Mouse (Mus musculus): Measurements from ENCODE around the gene Gm42906. TPM values are rescaled to one million over a fixed set of nuclear protein-coding genes. Genes with fewer than 3 reads are reported as not detected.

The Gm42906 gene
- total RNA-seq, 2 experiments from 2014 or later: 1.3 TPM; not detected in 1

DNA sequence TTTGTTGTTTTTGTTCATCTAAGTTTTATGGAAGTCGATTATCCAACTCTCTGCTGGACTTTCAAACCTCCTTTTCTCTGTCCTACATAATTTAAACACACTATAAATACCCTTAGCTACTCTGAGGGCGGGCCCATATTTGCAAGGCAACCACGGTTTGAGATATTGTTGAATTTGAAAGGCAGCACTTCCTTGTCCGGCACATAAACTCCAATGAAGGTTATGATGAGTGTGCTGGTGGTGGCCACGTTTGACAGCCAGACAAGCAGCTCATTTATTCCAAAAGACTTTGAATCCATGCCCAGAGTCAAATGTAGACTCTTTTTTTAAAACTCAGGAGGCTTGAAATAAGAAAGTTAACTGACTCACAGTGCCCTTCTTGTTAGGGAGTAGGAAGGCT is 33.3 kb downstream of the Gm42906 start:
- DNase-seq (ENCODE audit: low spot score): no peak

GRCm38 (mm10) chr5:151393821-151394662 is 33.9 kb downstream of the Gm42906 start:
- no peak for DNase-seq (ENCODE audit: low spot score)

GRCm38 (mm10) chr5:151389827-151390226 is 38.1 kb downstream of the Gm42906 start:
- no peak for DNase-seq (ENCODE audit: low spot score)

GRCm38 (mm10) chr5:151379896-151380295 is 48.1 kb downstream of the Gm42906 start:
- DNase-seq (ENCODE audit: low spot score): no peak

DNA sequence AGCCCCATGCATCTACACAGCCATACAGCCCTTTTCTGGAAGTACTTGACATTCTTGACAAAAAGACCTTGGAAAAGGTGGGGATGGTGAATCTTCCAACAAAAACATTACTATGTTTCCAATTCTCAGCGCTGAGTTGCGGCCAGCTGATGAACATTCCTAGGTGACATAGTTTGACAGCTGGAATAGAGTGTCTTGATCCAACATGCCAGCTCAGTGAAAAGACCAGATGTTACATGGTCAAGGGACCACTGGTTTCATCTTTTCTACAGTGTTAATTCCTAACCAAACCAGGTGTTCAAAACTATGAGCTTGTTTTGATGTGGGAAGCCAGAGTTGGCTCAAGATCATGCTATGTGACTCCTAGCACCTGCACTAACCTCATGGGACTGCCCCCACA is 48.8 kb downstream of the Gm42906 start:
- DNase-seq (ENCODE audit: low spot score): no peak

- DNase-seq (ENCODE audit: low spot score): no peak
These were observed 51.0 kb downstream of the Gm42906 start for GRCm38 (mm10) chr5:151376931-151377330.

GRCm38 (mm10) chr5:151374825-151375224 is 53.1 kb downstream of the Gm42906 start:
- DNase-seq (ENCODE audit: low spot score): no peak

DNA sequence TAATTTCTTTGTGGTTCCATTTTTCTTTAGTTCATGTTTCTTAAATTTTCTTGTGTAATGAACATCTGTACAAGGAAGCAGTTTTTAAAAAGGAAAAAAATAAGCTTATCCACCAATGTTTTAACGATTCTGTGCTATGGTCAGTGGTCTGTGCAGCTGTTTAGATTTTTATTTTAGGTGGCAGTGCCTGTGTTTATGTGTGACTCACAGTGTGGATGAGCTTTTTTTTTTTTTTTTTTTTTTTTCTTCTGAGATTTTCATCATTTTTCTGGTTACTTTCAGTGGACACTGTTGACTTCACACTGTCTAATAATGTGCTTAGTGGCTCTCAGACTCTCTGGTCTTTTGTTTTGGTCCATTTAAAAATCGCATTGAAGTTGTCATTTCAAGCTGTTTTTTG is 56.8 kb downstream of the Gm42906 start:
- no peak for DNase-seq (ENCODE audit: low spot score)

DNA sequence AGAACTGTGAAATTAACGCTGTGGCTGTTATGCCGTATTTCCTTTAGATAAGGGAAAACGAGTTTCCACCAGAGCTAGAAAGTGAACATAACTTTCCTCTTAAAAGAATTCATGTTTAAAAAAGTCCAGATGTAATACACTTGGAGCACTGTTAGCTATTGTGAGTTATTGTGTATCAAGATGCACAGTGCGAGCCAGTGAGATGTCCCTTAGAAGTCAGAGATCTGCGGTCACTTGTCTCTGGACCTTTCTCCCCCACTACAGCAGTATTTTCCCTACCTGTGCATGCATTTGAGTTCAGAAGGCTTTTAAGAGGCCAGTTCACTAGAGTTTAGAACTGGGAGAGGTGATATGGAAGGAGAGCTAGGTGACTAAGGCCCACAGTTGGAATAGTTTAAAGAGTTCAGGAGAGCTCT is 58.6 kb downstream of the Gm42906 start:
- DNase-seq (ENCODE audit: low spot score): peak; percentile 4

DNA sequence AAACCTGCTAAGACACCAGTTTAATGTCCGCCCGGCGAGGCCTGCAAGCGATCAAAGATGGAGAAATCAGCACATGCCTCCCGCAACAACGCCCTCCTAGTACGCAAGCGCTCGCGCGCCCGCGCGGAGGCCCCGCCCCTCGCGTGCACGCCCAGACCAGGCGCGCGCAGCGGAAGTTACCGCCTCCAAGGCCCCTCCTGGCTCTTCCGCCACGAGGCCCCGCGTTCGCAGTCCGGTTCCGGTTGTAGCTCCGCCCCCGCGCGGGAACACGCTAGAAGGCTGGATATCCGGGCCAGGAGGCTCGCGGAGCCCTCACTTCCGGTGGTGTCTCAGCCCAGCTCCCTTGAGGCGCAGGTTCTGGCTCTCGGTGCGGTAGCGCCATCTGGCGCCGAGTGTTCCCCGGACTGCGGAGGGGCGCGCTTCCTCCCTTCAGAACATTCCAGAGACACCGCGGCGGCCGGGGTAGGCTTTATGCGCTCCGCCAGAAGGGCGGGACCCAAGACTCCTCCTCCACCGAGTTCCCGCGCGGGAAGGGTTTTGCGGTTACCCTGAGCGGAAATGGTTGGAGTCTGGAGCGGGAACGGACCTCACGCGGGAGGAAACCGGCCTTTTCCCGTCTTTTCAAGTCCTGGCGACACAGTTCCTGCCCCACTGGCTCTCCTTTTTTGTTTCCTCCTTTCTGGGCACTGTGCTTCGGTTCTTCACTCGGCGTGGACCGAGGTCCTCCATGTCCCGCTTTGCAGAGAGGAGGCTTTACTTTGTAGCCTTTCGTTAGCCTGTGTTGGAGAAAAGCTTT is 59.4 kb downstream of the Gm42906 start:
- DNase-seq (ENCODE audit: low spot score): peak; percentile 99

DNA sequence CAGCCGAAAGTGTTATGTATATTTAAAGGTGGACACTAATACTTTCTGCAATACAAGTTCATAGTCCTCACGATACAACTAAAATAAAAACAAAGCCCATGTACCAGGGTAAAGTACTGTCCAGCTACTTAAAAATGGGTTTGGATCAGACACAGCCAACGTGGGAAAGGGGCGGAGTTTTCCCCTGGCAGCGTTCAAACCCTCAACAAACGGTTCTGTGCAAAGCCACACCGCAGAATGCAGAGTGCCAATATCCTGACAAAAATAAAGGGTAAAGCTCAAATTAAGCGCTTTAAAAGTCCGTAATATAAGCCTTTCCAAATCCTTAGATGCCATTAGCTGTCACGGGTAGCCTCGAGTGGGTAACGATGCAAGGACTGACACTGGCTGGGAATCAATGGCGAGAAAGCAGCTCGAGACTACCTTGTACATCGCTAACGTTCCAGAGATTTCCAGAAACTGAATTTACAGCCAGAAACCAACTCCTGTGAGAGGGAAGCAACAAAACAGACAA is 60.0 kb downstream of the Gm42906 start:
- peak; percentile 50 for DNase-seq (ENCODE audit: low spot score)

GRCm38 (mm10) chr5:151367317-151367716 is 60.6 kb downstream of the Gm42906 start:
- no peak for DNase-seq (ENCODE audit: low spot score)

- DNase-seq (ENCODE audit: low spot score): no peak
These were observed 64.5 kb downstream of the Gm42906 start for GRCm38 (mm10) chr5:151363343-151364000.

GRCm38 (mm10) chr5:151349616-151350015 is 78.3 kb downstream of the Gm42906 start:
- no peak for DNase-seq (ENCODE audit: low spot score)

DNA sequence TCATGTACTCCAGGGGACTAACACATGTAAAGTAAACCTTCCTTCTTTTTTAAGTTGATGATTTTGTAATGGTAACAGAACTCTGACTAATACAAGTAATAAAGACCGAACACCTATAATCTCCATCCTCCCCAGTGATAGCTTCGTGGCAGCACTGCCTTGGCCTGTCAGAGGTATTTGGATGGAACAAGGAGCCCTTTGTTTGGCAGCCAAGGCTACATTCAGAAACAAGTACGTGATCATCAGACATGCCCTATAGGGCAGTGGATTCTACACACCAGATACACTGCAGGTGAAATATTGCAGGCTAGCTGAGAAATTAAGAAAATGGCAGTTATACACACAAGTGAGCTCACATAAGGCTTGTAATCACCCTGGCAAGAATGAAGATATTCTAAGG is 79.5 kb downstream of the Gm42906 start:
- no peak for DNase-seq (ENCODE audit: low spot score)

DNA sequence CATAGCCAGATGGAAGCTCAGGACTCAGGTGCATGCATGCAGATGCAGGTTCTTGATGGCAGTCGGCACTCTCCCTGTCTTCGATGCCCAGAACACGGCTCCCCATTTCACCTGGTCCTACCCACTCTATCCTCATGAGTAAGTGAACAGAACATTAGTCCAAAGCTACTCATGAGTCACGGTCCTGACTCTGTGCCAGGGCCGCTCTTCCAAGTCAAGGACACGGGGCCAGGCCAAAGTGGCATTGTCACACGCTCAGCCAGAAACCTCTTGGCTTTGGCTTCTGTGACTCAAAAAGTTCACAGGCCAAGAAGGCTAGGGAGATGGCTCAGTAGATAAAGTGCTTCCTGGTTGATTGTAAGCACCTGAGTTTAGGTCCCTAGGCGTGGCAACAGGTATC is 81.3 kb downstream of the Gm42906 start:
- no peak for DNase-seq (ENCODE audit: low spot score)

DNA sequence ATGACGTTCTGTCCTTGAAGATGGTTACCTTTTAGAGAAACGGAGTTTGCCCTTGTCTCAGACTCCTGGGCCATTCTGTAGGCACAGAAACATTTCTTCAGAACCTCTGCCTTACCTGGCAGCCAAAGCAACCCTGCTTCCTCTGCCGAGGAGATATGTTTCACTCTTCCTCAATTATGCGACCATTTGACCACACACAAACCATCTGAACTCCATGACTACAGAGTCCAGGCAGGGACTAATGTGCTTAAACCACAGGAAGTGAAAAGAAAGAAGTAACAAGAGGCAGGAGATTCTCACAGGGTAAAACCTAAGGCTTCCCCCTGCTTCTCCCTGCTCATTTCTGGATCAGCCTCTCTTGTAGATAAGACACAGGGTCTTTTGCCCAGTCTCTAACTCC is 83.2 kb downstream of the Gm42906 start:
- DNase-seq (ENCODE audit: low spot score): no peak

GRCm38 (mm10) chr5:151333686-151334085 is 94.3 kb downstream of the Gm42906 start:
- no peak for DNase-seq (ENCODE audit: low spot score)

GRCm38 (mm10) chr5:151333191-151333594 is 94.8 kb downstream of the Gm42906 start:
- DNase-seq (ENCODE audit: low spot score): no peak

DNA sequence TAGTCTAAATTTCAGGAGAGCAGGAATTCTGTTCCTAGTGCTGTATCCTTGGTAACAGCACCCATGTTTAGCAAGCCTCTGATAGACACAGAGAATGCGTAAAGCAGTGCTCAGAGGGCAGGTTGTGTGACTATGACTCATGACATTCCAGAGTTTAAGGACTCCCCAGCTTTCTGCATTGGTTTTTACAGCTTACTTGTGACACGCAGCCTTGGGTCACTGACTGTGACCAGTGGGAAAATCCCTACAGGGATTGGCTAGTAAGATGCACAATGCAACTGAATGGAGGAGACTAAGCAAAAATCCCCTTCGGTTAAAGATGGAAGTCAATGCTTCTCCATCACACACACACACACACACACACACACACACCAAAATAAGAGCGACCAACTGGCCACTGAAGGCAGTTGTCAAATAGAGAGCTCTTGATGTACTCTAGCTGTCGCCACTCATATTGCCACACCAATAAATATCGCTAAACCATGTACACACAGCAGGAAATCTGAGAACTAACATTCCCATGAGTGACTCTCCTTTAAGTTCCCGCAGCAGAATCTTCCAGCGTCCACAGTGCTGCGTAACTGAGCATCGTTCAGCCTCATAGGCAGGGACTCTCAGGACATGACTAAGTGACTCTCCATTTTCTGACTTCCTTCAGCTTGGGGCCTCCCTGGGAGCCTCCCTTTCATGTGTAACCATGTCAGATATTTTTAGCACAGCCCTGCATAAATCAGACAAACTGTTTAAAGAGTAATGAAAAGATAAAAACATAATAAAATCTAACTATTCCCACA is 112.0 kb downstream of the Gm42906 start:
- DNase-seq (ENCODE audit: low spot score): no peak

DNA sequence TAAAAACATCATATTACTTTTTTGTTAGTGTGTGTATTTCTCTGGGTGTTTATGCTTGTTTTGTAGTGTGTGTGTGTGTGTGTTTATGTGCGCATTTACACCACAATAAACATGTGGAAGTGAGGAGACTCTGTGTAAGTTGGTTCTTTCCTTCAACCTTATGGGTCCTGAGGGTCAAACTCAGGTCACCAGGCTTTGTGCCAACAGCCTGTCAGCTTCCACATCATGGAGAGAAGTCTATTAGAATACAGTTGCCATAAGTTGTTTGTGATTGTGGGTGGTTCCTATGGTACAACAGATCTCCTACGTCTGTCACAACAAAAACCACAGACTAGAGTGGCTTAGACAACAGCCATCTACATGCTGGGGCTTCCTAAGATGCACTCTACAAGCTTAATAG is 127.7 kb downstream of the Gm42906 start:
- no peak for DNase-seq (ENCODE audit: low spot score)
